Mouse (Mus musculus) heart, postnatal 14 days (tissue): ENCODE measurements around the gene Tarm1. TPM values are rescaled to one million over a fixed set of nuclear protein-coding genes. Genes with fewer than 3 reads are reported as not detected.

ENCODE experiments used
- DNase-seq, 2 experiments: peaks; one replicate each; pipeline ENCODE4 v3.0.0; 2021 to 2022
- intact Hi-C: fragments of 180-260 bp; cut with DNase I; formaldehyde crosslinking; loops from one replicate; pipeline ENCODE4 v1.15.1; 2025
- long read RNA-seq, 2 experiments: library from polyadenylated mRNA; stranded (forward); transcript quantifications; one replicate each; pipeline ENCODE4 v2.0.0; 2021
- total RNA-seq, 2 experiments: library from RNA; stranded (reverse); gene quantifications; 2 replicates each; pipeline ENCODE4 v1.2.3; 2021

The Tarm1 gene
- total RNA-seq = not detected
- long read RNA-seq, experiment 1 = 0 reads
- long read RNA-seq, experiment 2 = 0 reads

DNA sequence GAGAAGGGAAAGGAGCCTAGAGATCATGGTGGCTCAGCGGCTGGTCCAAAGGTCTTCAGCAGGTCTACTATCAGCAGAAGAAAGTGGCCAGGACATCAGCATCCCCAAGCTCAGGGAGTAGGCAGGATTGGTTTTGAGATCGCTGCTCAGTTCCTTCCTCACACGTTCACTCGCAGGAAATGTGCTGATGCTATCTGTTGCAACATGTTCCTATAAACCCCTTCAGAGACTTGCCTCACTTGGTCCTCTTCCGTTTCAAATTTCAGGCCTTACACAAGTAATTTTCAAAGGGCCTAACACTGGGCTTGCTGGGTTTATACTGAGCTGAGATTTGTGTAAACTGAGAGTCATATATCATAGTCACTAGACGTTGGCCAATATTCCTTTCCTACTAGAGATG, at the start of gene Tarm1:
TSS of gene Tarm1 (minus strand) at position 186 of the 400 bp plus-strand sequence.
- no peak for DNase-seq
- intact Hi-C loops = no loop called here

- DNase-seq = no peak
- intact Hi-C loops = no loop called here
These were observed 3.5 kb upstream of the Tarm1 start for GRCm38 (mm10) chr7:3505913-3506312.

DNA sequence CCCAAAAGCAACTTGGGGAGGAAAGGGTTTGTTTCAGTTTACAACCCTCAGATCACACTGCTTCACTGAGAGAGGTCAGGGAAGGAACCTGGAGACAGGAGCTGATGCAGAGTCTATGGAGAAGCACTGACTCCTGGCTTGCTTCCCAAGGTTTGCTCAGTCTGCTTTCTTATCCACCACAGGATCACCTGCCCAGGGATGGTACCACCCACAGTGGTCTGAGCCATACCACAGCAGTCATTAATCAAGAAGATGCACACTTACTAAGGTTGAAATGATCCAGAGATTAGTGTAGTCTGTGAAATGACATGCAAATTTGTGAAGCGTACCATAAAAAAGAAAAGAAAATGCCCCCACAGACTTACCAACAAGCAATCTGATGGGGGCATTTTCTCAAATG, 2.0 kb downstream of the Tarm1 start:
- no peak for DNase-seq
- intact Hi-C loops = no loop called here

GRCm38 (mm10) chr7:3481948-3482608, 20.3 kb downstream of the Tarm1 start:
- no peak for DNase-seq

DNA sequence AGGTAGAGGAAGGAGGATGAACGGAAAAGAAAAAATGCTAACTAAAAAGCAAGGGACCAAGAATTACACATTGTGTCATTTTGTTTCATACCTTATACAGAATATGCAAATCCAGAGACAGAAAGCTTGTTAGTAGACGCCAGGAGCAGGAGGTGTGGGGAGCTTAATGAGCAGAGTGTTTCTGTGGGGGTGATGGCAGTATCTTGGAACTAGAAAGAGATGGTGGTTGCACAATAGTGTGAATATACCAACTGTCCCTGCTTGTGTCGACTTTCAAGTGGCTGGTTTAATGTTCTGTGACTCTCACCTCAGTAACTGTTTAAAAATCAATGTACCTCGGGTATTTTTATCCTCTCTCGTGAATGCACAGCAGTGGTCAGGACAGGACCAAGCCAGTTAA, 25.7 kb downstream of the Tarm1 start:
- intact Hi-C loops = no loop called here
- no peak for DNase-seq

More at GRCm38 (mm10) chr7:3481948-3482608, 20.3 kb downstream of the Tarm1 start:
- intact Hi-C loops = no loop called here

DNA sequence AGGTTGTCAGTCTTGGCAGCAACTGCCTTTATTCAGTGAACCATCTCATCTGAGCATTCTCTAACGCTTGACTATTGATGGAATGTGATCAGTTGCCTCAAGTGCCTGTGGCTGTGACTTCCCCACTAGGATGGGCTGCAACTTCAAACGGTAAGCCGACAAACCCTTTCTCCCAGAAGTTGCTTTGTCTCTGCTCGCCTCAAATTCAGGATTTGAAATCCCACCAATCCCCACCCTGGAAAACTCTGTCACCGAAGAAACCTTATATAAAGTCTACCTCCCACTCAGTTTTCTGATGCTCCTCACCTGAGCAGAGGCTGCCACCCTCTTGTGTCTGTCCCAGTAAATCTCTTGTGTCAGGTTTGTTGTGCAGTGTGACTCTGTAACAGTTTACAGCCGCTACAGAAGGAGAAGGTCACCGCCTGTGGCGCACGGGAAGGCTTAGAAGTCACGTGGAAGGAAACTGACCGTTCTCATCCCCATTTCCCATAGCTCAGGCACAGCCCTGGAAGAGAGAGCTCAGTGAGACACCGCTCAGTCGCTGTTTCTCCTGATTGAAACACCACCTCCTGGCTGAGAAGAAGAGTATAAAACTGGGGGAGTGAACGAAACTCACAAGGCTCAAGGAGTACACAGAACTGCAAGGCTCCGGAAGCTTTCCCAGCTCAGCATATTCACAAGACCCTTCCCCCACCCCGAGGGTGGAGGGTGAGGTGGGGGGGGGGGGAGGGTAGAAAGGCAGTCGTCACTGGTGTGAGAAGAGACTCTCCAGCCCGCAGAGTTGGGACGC, 27.9 kb downstream of the Tarm1 start:
- intact Hi-C loops = no loop called here
- DNase-seq = no peak

- intact Hi-C loops = no loop called here
- no peak for DNase-seq
These were observed 29.6 kb downstream of the Tarm1 start for GRCm38 (mm10) chr7:3472774-3473173.

DNA sequence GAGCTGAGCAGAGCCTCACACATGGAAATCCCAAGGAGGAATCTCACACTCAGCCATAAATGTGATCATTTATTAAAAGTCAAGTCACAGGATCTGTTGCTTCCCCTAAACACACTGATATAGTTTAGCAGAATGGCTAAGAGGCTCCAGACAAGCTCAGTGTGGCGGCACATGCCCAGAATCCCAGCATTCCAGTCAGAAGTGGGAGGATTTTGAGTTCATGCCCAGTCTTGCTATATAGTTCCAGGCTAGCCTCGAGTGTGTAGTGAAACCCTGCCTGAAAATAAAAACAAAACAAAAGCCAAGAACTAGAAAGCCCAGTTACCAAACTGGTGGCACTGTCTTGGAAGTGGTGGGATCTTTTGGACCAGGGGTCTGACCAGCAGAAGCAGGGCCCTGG, 33.8 kb downstream of the Tarm1 start:
- intact Hi-C loops = no loop called here
- DNase-seq = no peak

DNA sequence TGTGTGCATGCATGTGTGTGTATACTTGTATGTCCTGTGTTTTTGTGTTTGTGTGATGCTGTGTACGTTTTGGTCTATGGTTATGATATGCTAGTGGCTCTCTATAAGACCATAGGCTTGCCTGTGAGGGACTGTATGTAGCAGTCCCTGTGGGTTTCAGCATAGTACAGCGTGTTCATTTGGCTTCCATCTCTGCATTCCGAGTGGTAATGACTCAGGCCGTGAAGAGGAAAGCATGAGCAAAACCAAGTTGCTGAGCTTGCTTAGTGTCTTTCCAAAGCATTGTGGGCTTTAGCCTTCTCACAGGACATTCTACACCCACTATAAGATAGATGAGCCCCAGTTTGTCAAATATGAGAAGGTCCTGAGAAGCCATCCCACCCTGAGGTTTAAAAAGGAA, 39.1 kb downstream of the Tarm1 start:
- intact Hi-C loops = no loop called here

DNA sequence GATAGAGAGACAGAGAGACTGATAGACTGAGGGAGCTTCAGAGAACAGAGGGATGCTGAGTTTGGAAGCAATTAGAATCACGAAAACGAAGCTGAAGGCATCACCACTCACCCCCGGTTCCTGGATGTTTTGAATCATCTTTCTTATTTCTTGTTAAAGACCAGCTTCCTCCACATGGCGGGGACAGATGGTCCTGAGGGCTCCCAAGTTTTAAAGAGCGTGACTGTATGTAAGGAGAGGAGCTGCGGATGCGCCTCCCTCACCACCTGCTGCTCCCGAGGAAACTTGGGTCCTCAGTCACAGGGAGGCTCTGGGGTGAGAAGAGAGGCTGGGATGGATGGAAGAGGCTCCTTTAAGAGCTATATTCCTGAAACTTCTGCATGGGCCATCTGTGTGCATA, 42.2 kb downstream of the Tarm1 start:
- intact Hi-C loops = no loop called here
- DNase-seq = no peak

More for the DNA sequence above, 39.1 kb downstream of the Tarm1 start:
- DNase-seq = no peak

- intact Hi-C loops = no loop called here
- DNase-seq = no peak
These were observed 44.6 kb downstream of the Tarm1 start for GRCm38 (mm10) chr7:3457841-3458217.

- DNase-seq = no peak
- intact Hi-C loops = no loop called here
These were observed 45.1 kb downstream of the Tarm1 start for GRCm38 (mm10) chr7:3457111-3457840.

DNA sequence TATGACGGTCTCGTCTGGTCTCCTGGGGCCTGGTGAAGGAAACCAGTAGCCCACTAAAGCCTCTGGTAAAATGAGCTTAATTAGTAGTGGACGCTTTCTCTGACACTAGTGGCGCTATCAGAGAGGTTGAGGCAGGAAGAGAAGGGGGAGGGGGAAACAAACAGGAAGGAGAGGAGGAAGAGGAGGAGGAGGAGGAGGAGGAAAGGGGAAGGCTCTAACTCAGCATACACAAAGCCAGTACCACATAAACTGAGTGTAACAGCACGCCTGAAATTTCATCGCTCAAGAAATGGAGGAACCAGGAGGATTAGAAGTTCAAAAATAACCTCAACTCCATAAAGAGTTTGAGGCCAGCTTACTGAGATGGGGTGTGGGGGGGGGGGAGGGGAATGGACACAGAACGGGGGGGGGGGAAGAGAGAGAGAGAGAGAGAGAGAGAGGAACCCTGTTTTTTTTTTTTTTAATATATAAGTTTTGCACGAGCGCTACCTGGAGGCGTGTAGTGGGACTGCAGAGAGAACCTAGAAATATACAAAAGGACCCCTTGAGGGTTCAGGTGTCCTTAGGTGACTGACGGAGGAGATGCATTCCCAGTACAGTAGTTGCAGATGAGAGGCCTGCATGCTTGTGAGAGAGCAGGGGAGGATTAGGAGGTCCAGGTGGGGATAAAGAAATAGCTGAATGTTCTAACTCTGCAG, 48.8 kb downstream of the Tarm1 start:
- intact Hi-C loops = no loop called here

GRCm38 (mm10) chr7:3452821-3453485, 49.5 kb downstream of the Tarm1 start:
- intact Hi-C loops = no loop called here
- DNase-seq = no peak

More for the DNA sequence above, 48.8 kb downstream of the Tarm1 start:
- DNase-seq = no peak

GRCm38 (mm10) chr7:3451161-3451560, 51.3 kb downstream of the Tarm1 start:
- intact Hi-C loops = no loop called here
- no peak for DNase-seq

DNA sequence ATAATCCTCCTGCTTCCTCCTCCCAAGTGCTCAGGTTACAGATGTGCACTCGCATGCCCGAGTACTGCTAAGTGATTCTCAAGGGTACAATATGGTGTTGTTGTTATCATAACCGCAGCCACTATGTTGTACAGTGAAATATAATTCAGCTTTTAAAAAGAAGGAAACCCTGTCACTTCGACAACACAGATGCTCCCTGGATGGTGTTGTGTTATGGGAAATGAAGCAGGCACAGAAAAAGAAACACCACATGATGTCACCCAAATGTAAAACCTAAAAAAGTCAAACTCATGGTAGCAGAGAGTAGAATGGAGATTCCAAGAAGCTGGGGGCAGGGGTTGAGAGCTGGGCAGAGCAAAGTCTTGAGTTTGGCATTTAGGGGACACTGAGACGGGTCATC, 51.8 kb downstream of the Tarm1 start:
- intact Hi-C loops = no loop called here
- no peak for DNase-seq

- intact Hi-C loops = loop anchor here (1.0 kb wide), 2 partner anchors 119 to 227 kb away; no protein-coding TSS in a partner anchor
- DNase-seq = peak; percentile 82 to 87
These were observed 53.5 kb downstream of the Tarm1 start for GRCm38 (mm10) chr7:3448737-3449454.

DNA sequence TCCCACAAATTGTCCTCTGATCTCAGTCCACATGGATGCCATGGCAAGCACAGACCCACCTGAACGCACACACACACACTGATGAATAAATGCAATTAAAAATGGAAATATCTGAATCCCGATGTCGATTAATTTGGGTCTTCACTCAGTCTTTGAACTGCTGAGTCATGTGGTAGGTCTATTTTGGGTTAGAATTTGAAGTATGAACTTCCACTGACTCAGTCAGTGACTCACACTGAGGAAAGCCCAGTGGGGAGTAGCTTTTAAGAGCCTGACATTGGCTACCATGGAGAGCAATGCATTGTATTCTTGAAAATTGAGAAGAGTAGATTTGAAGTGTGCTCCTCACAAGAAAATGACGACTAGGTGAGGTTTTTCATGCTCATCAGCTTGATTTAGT, 55.4 kb downstream of the Tarm1 start:
- intact Hi-C loops = no loop called here
- DNase-seq = no peak

- intact Hi-C loops = no loop called here
- no peak for DNase-seq
These were observed 55.8 kb downstream of the Tarm1 start for GRCm38 (mm10) chr7:3446584-3446983.
